Mouse (Mus musculus) heart, adult 2 months (tissue): ENCODE data around the gene Ppp1r21. TPM values are rescaled to one million over a fixed set of nuclear protein-coding genes. Genes with fewer than 3 reads are reported as not detected.
A peak's percentile ranks its signal among the peaks of the same experiment; 100 is the strongest.

ENCODE experiments used
- DNase-seq, 2 experiments: peaks; one replicate each; pipeline ENCODE4 v3.0.0; 2021
- H3K27ac ChIP-seq: fragments of 200-600 bp; 2 replicates; pipeline ENCODE4 v1.8.1; 2022
- H3K27me3 ChIP-seq: fragments of 200-500 bp; 2 replicates; pipeline ENCODE4 v1.6.1; 2012; ENCODE audit warnings: mild to moderate bottlenecking, low read length, inconsistent platforms, mixed read lengths; ENCODE audit not compliant: control insufficient read depth, insufficient read depth
- H3K36me3 ChIP-seq: fragments of 200-500 bp; 2 replicates; pipeline ENCODE4 v1.6.1; 2012; ENCODE audit warnings: low read length, inconsistent platforms; ENCODE audit not compliant: control insufficient read depth, insufficient read depth
- H3K4me1 ChIP-seq: fragments of 200-500 bp; 2 replicates; pipeline ENCODE4 v1.6.1; 2011; ENCODE audit warnings: low read length; ENCODE audit not compliant: control insufficient read depth, insufficient read depth
- H3K4me3 ChIP-seq: fragments of 200-600 bp; 2 replicates; pipeline ENCODE4 v1.8.1; 2022
- H3K79me2 ChIP-seq: fragments of 200-500 bp; replicated peaks from 2 replicates; pipeline ENCODE4 v1.6.1; 2012; ENCODE audit warnings: mild to moderate bottlenecking, inconsistent platforms, low read length, moderate library complexity, mixed read lengths; ENCODE audit not compliant: control insufficient read depth, insufficient read depth
- H3K9ac ChIP-seq: fragments of 200-500 bp; 2 replicates; pipeline ENCODE4 v1.6.1; 2012; ENCODE audit warnings: low read depth, mild to moderate bottlenecking, control low read depth, inconsistent platforms, low read length, mixed read lengths
- CTCF ChIP-seq: fragments of 200-600 bp; IDR thresholded peaks from 2 replicates; pipeline ENCODE4 v1.8.1; 2022; ENCODE audit warnings: antibody characterized with exemption, mild to moderate bottlenecking, moderate library complexity
- EP300 ChIP-seq: fragments of 200-500 bp; IDR thresholded peaks from 2 replicates; pipeline ENCODE4 v1.6.1; 2011; ENCODE audit warnings: low read depth, low read length, control low read depth; ENCODE audit not compliant: insufficient read depth
- POLR2A ChIP-seq: fragments of 200-500 bp; IDR thresholded peaks from 2 replicates; pipeline ENCODE4 v1.6.1; 2011; ENCODE audit warnings: mild to moderate bottlenecking, low read depth, low read length, control low read depth; ENCODE audit not compliant: insufficient read depth
- WGBS: fragments of 180-500 bp; shearing (Covaris S2); methylation state at CpG from one replicate; pipeline ENCODE4 v1.1.7; 2018; 5-methylcytosine and 5-hydroxymethylcytosine counted together
- intact Hi-C: fragments of 180-260 bp; cut with DNase I; formaldehyde crosslinking; loops from one replicate; pipeline ENCODE4 v1.15.1; 2025
- polyA plus RNA-seq: library from polyadenylated mRNA; depleted of rRNA; stranded (reverse); fragments of >200 nt; gene quantifications from 2 replicates; pipeline ENCODE4 v1.2.3, GENCODE M21; 2012
- total RNA-seq, 2 experiments: library from RNA; stranded (reverse); gene quantifications; 2 replicates each; pipeline ENCODE4 v1.2.3; 2021

Gene Ppp1r21
- total and polyA plus RNA-seq, 3 experiments, result 8.8 to 9.9 (median 9.2) TPM

GRCm38 (mm10) chr17:88622711-88623110, 92.8 kb downstream of the Ppp1r21 start:
- intact Hi-C loops, result no loop called here
- Histone ChIP-seq H3K9ac (no peak overlapping the region), H3K27ac (no peak overlapping the region), H3K79me2 (no peaks in the 10 kb centered on the region), H3K4me1 (peaks cover 11% of the 10 kb centered on the region), H3K27me3 (no peaks in the 10 kb centered on the region), H3K36me3 (peaks cover 1% of the 10 kb centered on the region; the same call in 1 of the 2 replicates), H3K4me3 (no peak overlapping the region)
- 98% methylated on average over 1 of the region's 1 CpGs for WGBS
- DNase-seq, result no peak
- no peak for TF ChIP-seq EP300
- no peak for TF ChIP-seq CTCF
- no peak for TF ChIP-seq POLR2A

- no peak overlapping the region for H3K4me3 ChIP-seq
- no peak overlapping the region for H3K27ac ChIP-seq
- no peak overlapping the region for H3K9ac ChIP-seq
- H3K36me3 ChIP-seq, result peaks cover 6% of the 10 kb centered on the region; the same call in 1 of the 2 replicates
- no peaks in the 10 kb centered on the region for H3K79me2 ChIP-seq
- TF ChIP-seq CTCF, result no peak
- no peak for TF ChIP-seq POLR2A
- no peak for TF ChIP-seq EP300
- DNase-seq, result no peak
- intact Hi-C loops, result loop anchor here (2.0 kb wide), 1 partner anchor 14 kb away; no protein-coding TSS in a partner anchor
- 77% methylated on average over 4 of the region's 4 CpGs for WGBS
- no peaks in the 10 kb centered on the region for H3K27me3 ChIP-seq
- H3K4me1 ChIP-seq, result peaks cover 15% of the 10 kb centered on the region
Observed at GRCm38 (mm10) chr17:88624386-88624785, 94.5 kb downstream of the Ppp1r21 start.

- Histone ChIP-seq H3K27ac (peak overlapping the region; percentile 47; the same call in 1 of the 2 replicates), H3K9ac (no peak overlapping the region), H3K4me3 (no peak overlapping the region), H3K27me3 (no peaks in the 10 kb centered on the region), H3K4me1 (peaks cover 18% of the 10 kb centered on the region), H3K36me3 (peaks cover 6% of the 10 kb centered on the region; the same call in 1 of the 2 replicates), H3K79me2 (no peaks in the 10 kb centered on the region)
- intact Hi-C loops, result loop anchor here (2.0 kb wide), 1 partner anchor 15 kb away; no protein-coding TSS in a partner anchor
- DNase-seq, result no peak
- no peak for TF ChIP-seq POLR2A
- TF ChIP-seq EP300, result no peak
- TF ChIP-seq CTCF, result no peak
- WGBS, result 81% methylated on average over 13 of the region's 13 CpGs
Observed at GRCm38 (mm10) chr17:88625350-88625749, 95.4 kb downstream of the Ppp1r21 start.

- no peaks in the 10 kb centered on the region for H3K27me3 ChIP-seq
- DNase-seq, result no peak
- H3K4me3 ChIP-seq, result no peak overlapping the region
- no peaks in the 10 kb centered on the region for H3K79me2 ChIP-seq
- 32% methylated on average over 7 of the region's 7 CpGs for WGBS
- peaks cover 21% of the 10 kb centered on the region for H3K4me1 ChIP-seq
- intact Hi-C loops, result loop anchor here (2.0 kb wide), 1 partner anchor 15 kb away; no protein-coding TSS in a partner anchor
- peaks cover 6% of the 10 kb centered on the region; the same call in 1 of the 2 replicates for H3K36me3 ChIP-seq
- H3K9ac ChIP-seq, result no peak overlapping the region
- TF ChIP-seq CTCF (no peak), EP300 (no peak), POLR2A (no peak)
- peak overlapping the region; percentile 78 for H3K27ac ChIP-seq
Observed at GRCm38 (mm10) chr17:88625931-88626330, 96.0 kb downstream of the Ppp1r21 start.

GRCm38 (mm10) chr17:88626347-88626811, 96.5 kb downstream of the Ppp1r21 start:
- no peak overlapping the region for H3K9ac ChIP-seq
- no peaks in the 10 kb centered on the region for H3K27me3 ChIP-seq
- DNase-seq, result no peak
- 41% methylated on average over 7 of the region's 7 CpGs for WGBS
- H3K79me2 ChIP-seq, result no peaks in the 10 kb centered on the region
- H3K4me1 ChIP-seq, result peaks cover 21% of the 10 kb centered on the region
- peak overlapping the region; percentile 78 for H3K27ac ChIP-seq
- H3K4me3 ChIP-seq, result no peak overlapping the region; the same call in 1 of the 2 replicates
- no peak for TF ChIP-seq CTCF
- TF ChIP-seq POLR2A, result no peak
- no peak for TF ChIP-seq EP300
- H3K36me3 ChIP-seq, result peaks cover 6% of the 10 kb centered on the region; the same call in 1 of the 2 replicates
- intact Hi-C loops, result no loop called here

GRCm38 (mm10) chr17:88627150-88627549, 97.2 kb downstream of the Ppp1r21 start:
- peak; percentile 43 to 49 for DNase-seq
- Histone ChIP-seq H3K4me3 (no peak overlapping the region), H3K36me3 (peaks cover 6% of the 10 kb centered on the region; the same call in 1 of the 2 replicates), H3K27me3 (no peaks in the 10 kb centered on the region), H3K79me2 (no peaks in the 10 kb centered on the region), H3K27ac (peak overlapping the region; percentile 78), H3K4me1 (peaks cover 21% of the 10 kb centered on the region), H3K9ac (no peak overlapping the region)
- TF ChIP-seq EP300 (peak; percentile 81; the same call in 1 of the 2 replicates), CTCF (no peak)
- WGBS, result 39% methylated on average over 7 of the region's 7 CpGs
- intact Hi-C loops, result no loop called here
